13 mouse cellular contexts compared by ENCODE assay signal in the genomic region with DNA sequence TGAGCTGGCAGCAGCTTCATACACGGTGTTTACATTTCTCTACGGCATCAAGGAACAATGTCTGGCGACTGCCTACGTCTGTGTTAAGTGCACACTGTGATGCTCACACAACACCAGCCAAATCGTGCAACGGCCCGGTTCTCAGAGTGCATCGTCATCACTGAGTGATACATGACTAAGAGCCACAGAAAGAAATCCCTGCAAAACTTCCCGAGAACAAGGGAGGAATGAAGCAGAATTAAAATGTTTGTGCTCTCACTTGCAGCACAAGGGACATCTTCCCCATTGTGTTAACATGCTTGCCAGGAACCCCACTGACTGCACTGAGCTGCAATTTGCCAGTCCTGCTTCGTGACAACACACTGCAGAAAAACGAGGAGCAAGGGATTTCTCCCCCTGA.
DNase-seq lines count a peak whose midpoint lies in the region; ATAC-seq lines count a peak whose summit lies in the region.
"Had no signal": no experiment of that assay in that cellular context is flagged by ENCODE, and none has a peak within 500 bp of the region (broad histone marks: within the 10 kb centered on the region; RNA-seq: fewer than 3 reads in every experiment).

No protein-coding gene starts in this region.

- no peaks in the 10 kb centered on the region for H3K9me3 ChIP-seq in forebrain, embryonic 13.5 days (replicated peaks)
- H3K9me3 ChIP-seq: stomach, embryonic 15.5 days had no signal

- H3K27ac ChIP-seq in forebrain, embryonic 13.5 days = no peak overlapping the region
- H3K27ac ChIP-seq: stomach, embryonic 15.5 days had no signal

- no peaks in the 10 kb centered on the region for H3K27me3 ChIP-seq in forebrain, embryonic 13.5 days
- H3K27me3 ChIP-seq: stomach, embryonic 15.5 days had no signal

- intact Hi-C loops in left cerebral cortex, postnatal 4 days (cut with DNase I) = no loop called here

- no peaks in the 10 kb centered on the region for H3K36me3 ChIP-seq in forebrain, embryonic 13.5 days (ENCODE audit: poor library complexity, severe bottlenecking)
- H3K36me3 ChIP-seq: stomach, embryonic 15.5 days had no signal

- peak overlapping the region; percentile 32 for H3K4me2 ChIP-seq in forebrain, embryonic 13.5 days
- H3K4me2 ChIP-seq: stomach, embryonic 15.5 days had no signal

- H3K9ac ChIP-seq in forebrain, embryonic 13.5 days = peak overlapping the region; percentile 30; the same call in 1 of the 2 replicates
- H3K9ac ChIP-seq: stomach, embryonic 15.5 days had no signal

- peak; percentile 50 for DNase-seq in right cerebral cortex, adult 18-20 months
- DNase-seq in right cerebral cortex, postnatal 4 days = no peak
- peak; percentile 62 for DNase-seq in left cerebral cortex, postnatal 4 days
- DNase-seq in right cerebral cortex, postnatal 36 days (ENCODE audit: low spot score in 2 of 2) = peak; percentile 26
- no peak for DNase-seq in gastrocnemius, adult 18-20 months (ENCODE audit: low spot score)
- DNase-seq in layer of hippocampus, adult 9-10 months (ENCODE audit: low spot score) = no peak
- no peak for DNase-seq in testis, postnatal 10 days (ENCODE audit: low spot score)
- DNase-seq: heart, adult 18-20 months; liver; lung, postnatal 4 days had no signal

- peaks cover 17% of the 10 kb centered on the region for H3K4me1 ChIP-seq in forebrain, embryonic 13.5 days
- H3K4me1 ChIP-seq: stomach, embryonic 15.5 days had no signal

- WGBS in forebrain, embryonic 13.5 days = 12% methylated on average over 11 of the region's 11 CpGs

- peak; percentile 49; the same call in 1 of the 2 replicates for ATAC-seq in forebrain, embryonic 13.5 days
- ATAC-seq: inflammation-experienced regulatory T-cells, adult 6 months had no signal

- H3K4me3 ChIP-seq in forebrain, embryonic 13.5 days = no peak overlapping the region
- H3K4me3 ChIP-seq: stomach, embryonic 15.5 days had no signal

Comparison
In these comparisons a context has a peak if more than half of its experiments do, and no peak if none do; other contexts are left out.
1. DNase-seq: peak in right cerebral cortex, adult 18-20 months (single experiment), left cerebral cortex, postnatal 4 days (single experiment) and right cerebral cortex, postnatal 36 days (2 of 2); none in right cerebral cortex, postnatal 4 days (single experiment), gastrocnemius, adult 18-20 months (single experiment), layer of hippocampus, adult 9-10 months (single experiment) and testis, postnatal 10 days (single experiment).